Mouse (Mus musculus): ENCODE results near the gene Foxp1. TPM values are rescaled to one million over a fixed set of nuclear protein-coding genes. Genes with fewer than 3 reads are reported as not detected.

Gene Foxp1
- total RNA-seq, 2 experiments from 2014 or later, result 88.5 to 93.5 TPM

DNA sequence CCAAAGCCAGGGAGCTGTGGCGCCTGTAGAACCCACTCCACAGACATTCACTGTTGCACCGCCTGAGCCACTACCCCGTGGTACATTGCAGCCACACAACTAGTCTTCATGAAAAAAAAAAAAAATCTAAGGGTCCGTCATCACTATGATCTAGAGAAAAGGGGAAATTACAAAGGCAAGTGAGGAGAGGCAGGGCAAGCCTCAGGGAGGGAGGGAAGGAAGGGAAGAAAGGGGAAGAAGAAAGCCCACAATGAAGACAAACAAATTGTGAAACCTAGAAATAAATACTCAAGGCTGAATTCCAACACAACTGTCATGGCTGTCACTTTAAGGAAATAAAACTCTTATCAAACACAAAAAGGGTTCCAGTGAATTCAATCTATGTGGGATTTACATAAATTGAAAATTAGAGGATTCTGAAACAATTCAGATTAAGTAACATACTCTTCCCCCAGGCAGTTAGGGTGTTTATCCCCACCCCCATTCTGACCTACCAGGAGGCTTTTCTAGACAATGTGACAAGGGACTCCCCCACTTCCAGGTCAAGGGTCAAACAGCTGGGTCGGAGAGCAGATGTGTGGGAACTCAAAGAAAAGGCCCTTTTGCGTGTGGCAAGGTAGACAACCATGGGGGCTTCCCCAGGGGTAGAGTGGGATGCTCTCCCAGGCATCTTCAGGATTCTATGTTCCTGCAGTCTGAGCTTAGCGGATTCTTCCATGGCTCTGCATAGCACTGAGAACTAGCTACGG, 32.4 kb downstream of the Foxp1 start:
- H3K27ac ChIP-seq, result no peak overlapping the region
- no peak overlapping the region for H3K4me3 ChIP-seq
- no peak for TF ChIP-seq CTCF (conservative IDR thresholded peaks at IDR 0.05)
- no peak for DNase-seq (ENCODE audit: low spot score in 2 of 2)

DNA sequence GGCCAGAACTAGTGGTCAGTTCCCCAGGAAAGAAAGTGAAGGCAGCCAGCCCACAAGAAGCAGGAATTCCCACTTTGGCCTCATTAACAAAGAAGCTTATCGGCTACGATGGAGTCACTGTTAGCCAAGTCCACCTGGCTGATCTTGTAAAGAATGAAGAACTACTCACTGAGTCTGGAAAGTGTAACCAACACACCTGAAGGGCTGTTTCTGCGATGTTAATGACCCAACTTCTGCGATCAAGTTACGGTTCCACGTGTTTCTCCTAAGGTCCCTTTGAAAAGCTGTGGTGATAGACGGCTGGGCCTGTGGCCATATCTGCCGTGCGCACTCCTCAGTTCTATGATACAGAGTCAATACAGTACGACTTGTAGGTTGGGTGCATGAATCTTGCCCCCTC, 33.1 kb downstream of the Foxp1 start:
- no peak overlapping the region for H3K27ac ChIP-seq
- no peak for TF ChIP-seq CTCF (conservative IDR thresholded peaks at IDR 0.05)
- no peak for DNase-seq (ENCODE audit: low spot score in 2 of 2)
- no peak overlapping the region for H3K4me3 ChIP-seq

DNA sequence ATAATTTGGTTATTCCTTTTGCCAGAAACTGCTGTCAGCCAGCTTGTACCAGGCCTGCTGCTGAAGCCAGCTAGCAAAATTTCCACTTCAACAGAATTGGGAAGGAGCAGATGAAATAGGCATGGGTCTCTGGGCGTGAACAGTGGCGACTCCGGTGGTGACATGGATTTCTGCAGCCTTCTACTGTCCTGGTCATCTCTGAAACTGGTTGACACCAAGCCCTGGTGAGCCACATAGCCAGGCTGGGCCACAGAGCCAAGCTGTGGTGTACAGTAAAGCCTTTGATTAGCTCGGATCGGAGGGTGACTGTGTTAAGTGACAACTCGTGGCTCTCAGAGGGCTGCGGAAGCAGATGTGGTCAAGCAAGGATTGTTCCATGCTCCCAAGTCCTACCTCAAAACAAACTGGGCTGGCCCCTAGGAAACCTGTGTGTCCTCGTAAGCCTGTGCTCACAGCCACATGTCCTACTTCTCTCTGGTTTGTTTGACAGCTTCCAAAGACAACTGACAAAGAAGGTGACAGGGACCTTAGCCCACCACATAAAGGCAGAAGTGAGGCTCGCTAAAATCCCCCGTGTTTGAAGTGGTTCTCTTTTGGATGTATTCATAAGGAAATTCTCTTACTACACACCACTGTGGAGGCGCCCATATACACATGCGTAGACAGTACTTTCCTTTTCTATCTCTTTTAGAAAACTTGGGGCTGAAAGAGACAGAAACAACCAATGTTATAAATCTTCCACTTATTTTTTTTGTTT, 36.5 kb downstream of the Foxp1 start:
- Histone ChIP-seq H3K27ac (peak overlapping the region; percentile 66), H3K4me3 (no peak overlapping the region; the same call in 1 of the 2 replicates)
- TF ChIP-seq CTCF (conservative IDR thresholded peaks at IDR 0.05), result peak; percentile 62
- DNase-seq (ENCODE audit: low spot score in 2 of 2), result no peak

DNA sequence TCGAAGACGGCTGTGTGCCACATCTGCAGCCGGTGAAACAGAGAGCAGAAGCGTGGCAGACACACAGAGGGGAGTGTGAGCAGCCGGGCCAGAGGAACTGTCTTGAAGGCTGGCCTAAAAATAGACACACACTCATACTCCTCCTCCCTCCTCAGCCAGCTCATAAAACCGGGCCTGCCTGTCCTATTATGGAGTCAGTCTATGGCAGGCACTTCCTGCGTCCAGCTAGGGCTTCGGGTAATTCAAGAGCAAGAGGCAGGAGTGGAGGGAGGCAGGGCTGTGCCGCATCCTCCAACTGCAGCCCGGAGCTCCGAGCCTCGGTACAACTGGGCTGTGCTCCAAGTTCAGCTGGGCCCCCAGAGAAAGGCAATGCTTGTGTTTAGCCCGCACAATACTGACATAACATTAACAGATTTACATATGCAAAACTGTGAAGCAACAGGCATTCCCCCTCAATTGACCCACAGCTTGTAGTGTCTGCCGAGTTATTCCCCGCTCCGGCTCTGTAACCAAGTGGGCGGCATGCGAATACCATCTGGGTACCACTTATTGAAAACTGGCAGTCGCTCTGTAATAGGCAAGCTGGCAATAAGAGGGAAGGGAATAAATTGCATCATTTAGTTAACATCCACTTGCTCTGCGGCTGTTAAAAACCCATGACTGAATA, 37.2 kb downstream of the Foxp1 start:
- Histone ChIP-seq H3K27ac (peak overlapping the region; percentile 66), H3K4me3 (peak overlapping the region; percentile 39)
- TF ChIP-seq CTCF (conservative IDR thresholded peaks at IDR 0.05), result no peak
- DNase-seq (ENCODE audit: low spot score in 2 of 2), result peak; percentile 80 to 93

DNA sequence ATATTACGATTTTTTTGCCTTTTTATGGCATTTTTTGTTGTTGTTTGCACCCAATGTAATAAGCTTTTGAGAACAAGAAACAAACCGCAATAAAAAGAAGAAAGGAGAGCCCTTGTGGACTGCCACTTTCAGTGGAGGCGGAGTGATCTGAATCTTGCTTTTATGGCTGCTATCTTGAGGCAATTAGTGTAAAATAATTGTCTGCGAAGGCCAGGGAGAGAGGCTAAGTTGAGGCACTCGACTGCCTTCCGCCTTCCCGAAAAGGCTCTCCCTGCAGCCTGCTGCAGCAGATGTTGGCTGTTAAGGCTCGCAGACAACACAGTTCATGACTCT, 37.7 kb downstream of the Foxp1 start:
- peak overlapping the region; percentile 66 for H3K27ac ChIP-seq
- H3K4me3 ChIP-seq, result peak overlapping the region; percentile 39
- no peak for TF ChIP-seq CTCF (conservative IDR thresholded peaks at IDR 0.05)
- no peak for DNase-seq (ENCODE audit: low spot score in 2 of 2)

DNA sequence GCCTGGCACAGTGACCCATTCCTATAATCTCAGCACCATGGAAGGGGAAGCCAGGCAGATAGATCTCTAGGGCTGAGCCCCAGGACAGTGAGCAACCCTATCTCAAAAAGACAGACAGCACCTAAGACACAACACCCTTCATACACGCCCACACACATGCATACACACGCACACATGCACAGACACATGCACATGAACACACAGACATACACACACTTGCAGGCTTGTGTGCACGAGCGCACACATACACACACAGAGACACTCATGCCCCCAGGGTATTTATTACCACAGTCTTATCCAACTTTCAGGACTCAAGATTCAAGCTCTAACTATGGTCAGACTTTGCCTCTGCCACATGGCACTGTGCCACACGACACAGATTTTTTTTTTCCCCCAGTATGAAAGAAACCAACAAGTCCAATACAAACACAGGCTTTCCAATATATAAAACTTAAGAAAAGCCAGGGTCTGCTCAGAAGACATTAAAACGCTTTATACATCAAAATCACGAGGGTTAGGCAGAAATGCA, 38.3 kb downstream of the Foxp1 start:
- Histone ChIP-seq H3K27ac (no peak overlapping the region), H3K4me3 (no peak overlapping the region)
- no peak for TF ChIP-seq CTCF (conservative IDR thresholded peaks at IDR 0.05)
- DNase-seq (ENCODE audit: low spot score in 2 of 2), result no peak

DNA sequence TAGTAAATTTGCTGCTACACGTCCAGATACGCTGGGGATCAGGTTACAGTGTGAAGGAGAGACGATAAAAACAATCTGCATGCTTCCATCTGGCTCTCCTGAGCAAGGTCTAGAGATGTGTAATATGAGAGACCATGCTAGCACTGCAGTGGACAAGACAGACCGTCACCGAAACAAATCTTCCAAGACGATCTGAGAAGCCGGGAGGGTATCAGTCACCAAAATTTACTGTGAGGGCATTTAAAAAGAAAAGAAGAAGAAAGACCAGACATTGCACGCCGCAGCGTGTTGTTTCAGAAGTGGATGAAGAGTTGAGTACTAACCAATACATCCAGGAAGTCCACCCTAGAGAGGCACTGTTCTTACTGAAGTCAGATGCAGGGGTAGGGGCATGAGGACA, 39.0 kb downstream of the Foxp1 start:
- no peak for DNase-seq (ENCODE audit: low spot score in 2 of 2)
- Histone ChIP-seq H3K27ac (no peak overlapping the region), H3K4me3 (no peak overlapping the region)
- no peak for TF ChIP-seq CTCF (conservative IDR thresholded peaks at IDR 0.05)

DNA sequence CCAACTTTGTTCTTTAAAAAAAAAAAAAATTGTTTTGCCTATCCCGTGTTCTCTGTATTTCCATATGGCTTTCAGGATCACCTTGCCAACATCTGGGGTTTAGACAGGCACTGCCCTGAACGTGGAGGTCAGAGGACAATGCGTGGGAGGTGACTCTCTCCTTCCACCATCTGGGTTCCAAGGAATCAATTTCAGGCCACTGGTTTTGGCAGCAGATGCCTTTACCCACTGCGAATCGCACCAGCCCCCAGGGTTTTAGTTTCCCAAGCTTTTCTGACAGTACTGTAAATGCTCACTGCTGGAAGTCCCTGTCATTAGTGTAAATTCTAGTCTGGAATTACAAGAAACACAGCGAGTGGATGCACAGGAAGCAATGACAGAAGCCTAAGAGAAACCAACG, 41.0 kb downstream of the Foxp1 start:
- no peak for DNase-seq (ENCODE audit: low spot score in 2 of 2)
- H3K4me3 ChIP-seq, result no peak overlapping the region
- H3K27ac ChIP-seq, result no peak overlapping the region
- no peak for TF ChIP-seq CTCF (conservative IDR thresholded peaks at IDR 0.05)

DNA sequence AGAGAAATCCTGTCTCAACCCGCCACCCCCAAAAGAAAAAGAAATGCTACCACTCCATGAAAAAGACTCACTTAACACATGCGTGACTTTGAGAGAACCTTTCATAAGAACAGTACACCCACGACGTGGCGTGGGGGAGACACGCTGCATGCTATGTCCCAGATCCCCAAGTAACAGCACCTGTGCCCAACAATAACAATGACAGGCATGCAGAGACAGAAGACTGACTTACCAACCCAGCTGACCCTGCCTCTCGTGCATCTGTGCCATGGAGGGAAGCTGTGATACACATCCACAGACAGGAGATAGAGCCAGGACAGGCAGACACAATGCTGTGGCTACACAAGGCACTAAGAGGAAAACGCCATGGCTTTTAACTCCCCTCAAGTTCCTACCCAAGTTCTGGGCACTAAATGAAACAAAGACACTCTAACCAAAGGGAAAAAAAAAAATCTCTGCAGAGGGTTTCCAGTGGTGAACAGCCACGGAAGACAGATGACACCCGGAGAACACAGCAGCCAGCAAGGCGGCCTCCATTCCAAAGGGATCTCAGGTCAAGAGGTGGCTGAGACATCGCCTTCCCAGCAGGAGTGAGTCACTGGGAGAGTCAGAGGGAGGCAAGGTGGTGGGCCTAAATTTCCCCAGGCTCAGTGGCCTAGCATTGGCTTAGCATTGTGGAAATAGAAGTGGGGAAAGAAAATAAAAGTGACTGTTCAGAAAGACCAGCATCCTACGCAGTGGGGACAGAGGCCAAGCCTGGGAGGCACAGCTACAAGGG, 43.5 kb downstream of the Foxp1 start:
- TF ChIP-seq CTCF (conservative IDR thresholded peaks at IDR 0.05), result no peak
- Histone ChIP-seq H3K4me3 (no peak overlapping the region), H3K27ac (no peak overlapping the region)
- DNase-seq (ENCODE audit: low spot score in 2 of 2), result no peak

DNA sequence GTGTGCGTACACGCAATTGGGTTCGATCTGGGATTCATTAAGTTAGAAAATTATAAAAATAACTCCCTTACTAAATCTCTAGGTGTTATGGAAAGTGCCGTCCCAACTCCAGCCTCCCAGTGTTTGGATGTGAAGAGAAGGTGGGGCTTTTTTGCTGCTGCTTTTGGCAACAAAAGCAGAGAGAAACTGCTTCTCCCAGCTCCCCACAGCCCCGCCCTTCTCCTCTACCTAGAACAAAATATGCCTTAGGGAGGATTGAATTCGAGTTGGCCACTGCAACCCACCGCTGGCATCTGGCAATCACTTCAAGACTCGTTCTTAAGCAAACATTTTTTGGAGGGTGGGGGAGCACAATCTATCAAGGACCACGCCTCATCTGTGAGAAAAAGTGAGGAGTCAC, 47.5 kb downstream of the Foxp1 start:
- no peak overlapping the region for H3K27ac ChIP-seq
- H3K4me3 ChIP-seq, result no peak overlapping the region
- TF ChIP-seq CTCF (conservative IDR thresholded peaks at IDR 0.05), result no peak
- DNase-seq (ENCODE audit: low spot score in 2 of 2), result no peak

DNA sequence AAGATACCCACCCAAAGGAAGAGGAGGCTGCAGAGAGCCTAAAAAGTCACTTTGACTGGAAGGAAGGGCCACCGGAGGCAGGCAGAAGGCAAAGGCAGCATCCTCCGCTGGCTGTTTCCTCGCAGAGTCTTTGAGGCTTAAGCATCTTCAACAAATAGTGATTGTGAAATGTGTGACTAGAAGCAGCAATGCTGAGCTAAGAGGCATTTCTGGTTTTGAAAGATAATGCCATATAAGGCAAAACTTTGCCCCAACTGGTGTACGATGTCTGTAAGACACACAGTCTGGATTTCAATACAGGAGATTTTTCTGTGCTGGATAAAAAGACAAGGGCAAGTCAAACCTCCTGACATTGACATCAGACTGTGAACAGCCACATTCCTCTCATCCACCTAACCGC, 51.6 kb downstream of the Foxp1 start:
- no peak for TF ChIP-seq CTCF (conservative IDR thresholded peaks at IDR 0.05)
- Histone ChIP-seq H3K4me3 (no peak overlapping the region), H3K27ac (no peak overlapping the region)
- no peak for DNase-seq (ENCODE audit: low spot score in 2 of 2)

DNA sequence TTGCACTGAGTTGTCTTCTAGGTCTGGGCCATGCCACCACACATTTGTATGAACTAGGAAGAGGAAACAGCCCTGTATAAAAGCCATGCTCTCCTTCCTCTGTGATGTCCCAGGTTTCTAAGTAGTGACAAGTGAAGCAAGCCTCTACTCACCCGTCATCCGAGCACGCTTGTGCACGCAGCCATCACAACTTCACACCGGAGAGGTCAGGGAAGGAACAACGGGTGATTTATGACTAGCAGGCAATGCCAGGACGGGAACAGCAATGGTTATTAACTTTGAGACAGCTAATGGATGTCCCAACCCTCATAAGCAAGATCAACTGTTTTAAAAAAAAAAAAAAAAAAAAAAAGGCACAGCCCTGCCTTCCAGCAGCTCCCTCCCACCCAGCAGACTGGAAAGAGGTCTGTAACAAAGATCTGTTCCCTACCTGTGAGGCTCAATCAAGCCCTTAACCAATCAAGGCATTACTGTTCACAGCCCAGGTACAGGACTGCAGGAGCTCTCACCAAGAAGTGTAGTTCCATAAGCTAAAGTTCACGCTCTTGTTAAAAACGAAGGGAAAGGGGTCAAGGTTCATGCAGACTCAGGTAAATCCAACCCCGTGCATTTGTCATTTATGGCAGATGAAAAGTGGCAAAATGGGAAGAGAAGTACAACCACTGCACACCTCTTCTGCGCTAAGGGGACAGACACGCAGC, 53.2 kb downstream of the Foxp1 start:
- DNase-seq (ENCODE audit: low spot score in 2 of 2), result no peak
- no peak for TF ChIP-seq CTCF (conservative IDR thresholded peaks at IDR 0.05)
- no peak overlapping the region for H3K4me3 ChIP-seq
- H3K27ac ChIP-seq, result no peak overlapping the region

Data from layer of hippocampus, adult 2 months (tissue).